Mouse (Mus musculus) forebrain, embryonic 12.5 days (tissue): ENCODE measurements around the gene Itgb6. TPM values are rescaled to one million over a fixed set of nuclear protein-coding genes. Genes with fewer than 3 reads are reported as not detected.

Source experiments
- ATAC-seq: fragments of 200-750 bp; cut with Nextera tagmentation; 2 replicates; pipeline ENCODE4 v1.8.0; 2017; ENCODE audit warnings: moderate TSS enrichment; ENCODE audit not compliant: low FRiP score
- H3K27ac ChIP-seq: fragments of 300-500 bp; sonication (generic); 2 replicates; pipeline ENCODE4 v1.5.1; 2016; ENCODE audit warnings: mild to moderate bottlenecking
- H3K27me3 ChIP-seq: fragments of 300-500 bp; sonication (generic); 2 replicates; pipeline ENCODE4 v1.6.1; 2016; ENCODE audit warnings: mild to moderate bottlenecking
- H3K36me3 ChIP-seq: fragments of 300-500 bp; sonication (generic); replicated peaks from 2 replicates; pipeline ENCODE4 v1.6.1; 2016; ENCODE audit warnings: mild to moderate bottlenecking
- H3K4me1 ChIP-seq: fragments of 300-500 bp; sonication (generic); 2 replicates; pipeline ENCODE4 v1.6.1; 2016
- H3K4me2 ChIP-seq: fragments of 300-500 bp; sonication (generic); 2 replicates; pipeline ENCODE4 v1.6.1; 2016; ENCODE audit warnings: mild to moderate bottlenecking, moderate library complexity
- H3K4me3 ChIP-seq: fragments of 300-500 bp; sonication (generic); replicated peaks from 2 replicates; pipeline ENCODE4 v1.5.1; 2016; ENCODE audit warnings: mild to moderate bottlenecking
- H3K9ac ChIP-seq: fragments of 300-500 bp; sonication (generic); 2 replicates; pipeline ENCODE4 v1.6.1; 2016; ENCODE audit warnings: mild to moderate bottlenecking
- H3K9me3 ChIP-seq: fragments of 300-500 bp; sonication (generic); 2 replicates; pipeline ENCODE4 v1.6.1; 2016
- WGBS: fragments of 180-500 bp; shearing (Covaris S2); methylation state at CpG from one replicate; pipeline ENCODE4 v1.1.7; 2016; 5-methylcytosine and 5-hydroxymethylcytosine counted together
- polyA plus RNA-seq: library from polyadenylated mRNA; unstranded; fragments of >200 nt; fragmentation: Nextera tagmentation; extraction: Ambion mirVana; gene quantifications from 2 replicates; pipeline ENCODE4 v1.2.1, GENCODE M21; 2016

Itgb6 gene
- polyA plus RNA-seq, 1 experiment from 2014 or later, result 0.20 TPM

DNA sequence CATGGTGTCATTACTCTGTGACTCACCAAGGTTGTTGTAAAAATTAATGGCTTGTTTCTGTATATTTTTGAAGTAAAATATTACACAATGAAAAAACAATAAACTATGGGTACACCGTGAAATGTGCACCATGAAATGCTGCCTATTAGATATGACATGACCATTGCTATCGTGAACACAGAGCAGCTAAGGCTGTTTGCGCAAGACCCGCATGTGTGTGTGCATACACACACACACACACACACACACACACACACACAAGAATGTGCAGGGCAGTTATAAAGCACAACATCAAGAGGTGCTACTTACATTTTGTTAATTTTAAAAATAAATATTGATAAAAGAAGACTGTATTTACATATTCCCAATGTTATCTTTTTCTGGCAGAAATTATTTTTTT lies 62.5 kb downstream of the Itgb6 start:
- H3K4me2 ChIP-seq, result no peak overlapping the region
- no peak overlapping the region for H3K9ac ChIP-seq
- no peaks in the 10 kb centered on the region for H3K4me1 ChIP-seq
- ATAC-seq, result no peak
- no peak overlapping the region for H3K4me3 ChIP-seq
- H3K36me3 ChIP-seq, result no peaks in the 10 kb centered on the region
- no peak overlapping the region for H3K27ac ChIP-seq
- 95% methylated on average over 4 of the region's 4 CpGs for WGBS
- no peaks in the 10 kb centered on the region for H3K27me3 ChIP-seq
- no peaks in the 10 kb centered on the region for H3K9me3 ChIP-seq

- Histone ChIP-seq H3K4me3 (no peak overlapping the region), H3K27me3 (no peaks in the 10 kb centered on the region), H3K9ac (no peak overlapping the region), H3K4me1 (no peaks in the 10 kb centered on the region), H3K36me3 (no peaks in the 10 kb centered on the region), H3K4me2 (no peak overlapping the region), H3K9me3 (no peaks in the 10 kb centered on the region), H3K27ac (no peak overlapping the region)
- no peak for ATAC-seq
- 86% methylated on average over 3 of the region's 3 CpGs for WGBS
These were observed 63.5 kb downstream of the Itgb6 start for GRCm38 (mm10) chr2:60658992-60659391.

GRCm38 (mm10) chr2:60654828-60655227 lies 67.6 kb downstream of the Itgb6 start:
- WGBS, result 79% methylated on average over 4 of the region's 4 CpGs

DNA sequence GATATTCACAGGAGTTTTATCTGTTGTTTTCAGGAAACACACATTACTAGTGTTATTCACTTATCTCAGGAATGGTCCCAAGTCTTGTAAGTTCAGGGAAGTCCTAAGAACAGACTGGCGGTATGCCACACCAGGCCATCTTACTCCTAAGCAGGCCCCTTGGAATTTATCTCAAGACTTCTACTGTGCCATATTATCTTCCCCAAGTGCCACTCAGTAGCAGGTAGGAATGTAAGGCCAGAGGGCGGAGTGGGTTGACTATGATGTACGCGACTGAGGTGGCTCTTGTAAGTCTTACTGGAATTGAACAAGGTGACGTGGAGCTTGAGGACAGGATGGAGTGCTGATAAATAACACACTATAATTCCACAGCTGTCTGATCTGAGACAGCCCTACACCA lies 72.3 kb downstream of the Itgb6 start:
- no peak overlapping the region for H3K4me3 ChIP-seq
- H3K27ac ChIP-seq, result no peak overlapping the region
- 0 out of 2 replicates have a peak, but pooled peaks cover 4% of the 10 kb centered on the region for H3K27me3 ChIP-seq
- 0 out of 2 replicates have a peak, but pooled peaks cover 3% of the 10 kb centered on the region for H3K4me1 ChIP-seq
- 96% methylated on average over 5 of the region's 5 CpGs for WGBS
- no peaks in the 10 kb centered on the region for H3K9me3 ChIP-seq
- no peak overlapping the region for H3K9ac ChIP-seq
- no peak overlapping the region for H3K4me2 ChIP-seq
- no peak for ATAC-seq
- no peaks in the 10 kb centered on the region for H3K36me3 ChIP-seq

More at GRCm38 (mm10) chr2:60654828-60655227, 67.6 kb downstream of the Itgb6 start:
- H3K4me3 ChIP-seq, result no peak overlapping the region
- no peaks in the 10 kb centered on the region for H3K27me3 ChIP-seq
- no peaks in the 10 kb centered on the region for H3K9me3 ChIP-seq
- no peak overlapping the region for H3K27ac ChIP-seq
- no peak overlapping the region for H3K9ac ChIP-seq
- H3K4me2 ChIP-seq, result no peak overlapping the region
- no peaks in the 10 kb centered on the region for H3K36me3 ChIP-seq
- no peaks in the 10 kb centered on the region for H3K4me1 ChIP-seq
- no peak for ATAC-seq

- H3K4me2 ChIP-seq, result no peak overlapping the region
- H3K4me3 ChIP-seq, result no peak overlapping the region
- WGBS, result 52% methylated on average over 5 of the region's 5 CpGs
- H3K9ac ChIP-seq, result no peak overlapping the region
- ATAC-seq, result 0 out of 2 replicates have a peak, but pooled peaks have one; percentile 23
- 0 out of 2 replicates have a peak, but pooled peaks cover 3% of the 10 kb centered on the region for H3K4me1 ChIP-seq
- no peak overlapping the region for H3K27ac ChIP-seq
- H3K27me3 ChIP-seq, result 0 out of 2 replicates have a peak, but pooled peaks cover 4% of the 10 kb centered on the region
- H3K36me3 ChIP-seq, result no peaks in the 10 kb centered on the region
- no peaks in the 10 kb centered on the region for H3K9me3 ChIP-seq
These were observed 74.8 kb downstream of the Itgb6 start for GRCm38 (mm10) chr2:60647650-60648049.

GRCm38 (mm10) chr2:60646583-60646982 lies 75.9 kb downstream of the Itgb6 start:
- no peaks in the 10 kb centered on the region for H3K9me3 ChIP-seq
- WGBS, result 82% methylated on average over 6 of the region's 6 CpGs
- ATAC-seq, result no peak
- 0 out of 2 replicates have a peak, but pooled peaks cover 3% of the 10 kb centered on the region for H3K4me1 ChIP-seq
- peaks cover 4% of the 10 kb centered on the region; the same call in 1 of the 2 replicates for H3K27me3 ChIP-seq
- H3K9ac ChIP-seq, result no peak overlapping the region
- H3K36me3 ChIP-seq, result no peaks in the 10 kb centered on the region
- no peak overlapping the region for H3K4me3 ChIP-seq
- no peak overlapping the region for H3K27ac ChIP-seq
- no peak overlapping the region for H3K4me2 ChIP-seq

DNA sequence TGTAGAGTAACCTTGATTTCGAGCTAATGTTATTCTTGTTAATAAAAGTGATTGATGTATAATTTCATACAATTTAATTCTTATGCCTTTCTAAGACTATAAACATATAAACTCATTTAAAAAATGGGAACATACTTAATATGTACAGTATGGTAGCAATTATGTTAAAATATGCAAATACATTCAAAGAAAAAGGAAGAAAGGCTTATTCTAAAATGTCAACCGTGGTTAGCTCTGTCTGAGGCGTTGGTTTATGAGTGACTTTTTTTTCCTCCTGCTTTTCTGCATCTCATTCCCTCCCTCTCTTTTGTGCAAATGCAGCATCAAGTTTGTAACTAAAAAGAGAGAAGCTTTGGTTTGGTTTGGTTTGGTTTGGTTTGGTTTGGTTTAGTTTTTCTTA lies 79.0 kb downstream of the Itgb6 start:
- H3K36me3 ChIP-seq, result no peaks in the 10 kb centered on the region
- no peak overlapping the region for H3K4me2 ChIP-seq
- peaks cover 29% of the 10 kb centered on the region for H3K27me3 ChIP-seq
- H3K4me3 ChIP-seq, result no peak overlapping the region
- H3K9me3 ChIP-seq, result no peaks in the 10 kb centered on the region
- H3K9ac ChIP-seq, result no peak overlapping the region
- ATAC-seq, result no peak
- H3K27ac ChIP-seq, result no peak overlapping the region
- H3K4me1 ChIP-seq, result 0 out of 2 replicates have a peak, but pooled peaks cover 3% of the 10 kb centered on the region
- 64% methylated on average over 3 of the region's 3 CpGs for WGBS

GRCm38 (mm10) chr2:60642606-60643005 lies 79.8 kb downstream of the Itgb6 start:
- Histone ChIP-seq H3K4me1 (peaks cover 4% of the 10 kb centered on the region; the same call in 1 of the 2 replicates), H3K4me3 (no peak overlapping the region), H3K27ac (no peak overlapping the region), H3K27me3 (peaks cover 32% of the 10 kb centered on the region), H3K9me3 (no peaks in the 10 kb centered on the region), H3K36me3 (no peaks in the 10 kb centered on the region), H3K9ac (no peak overlapping the region), H3K4me2 (no peak overlapping the region)
- ATAC-seq, result no peak
- WGBS, result 94% methylated on average over 7 of the region's 7 CpGs

- H3K4me3 ChIP-seq, result no peak overlapping the region
- no peak overlapping the region for H3K4me2 ChIP-seq
- no peak overlapping the region for H3K9ac ChIP-seq
- H3K4me1 ChIP-seq, result peaks cover 21% of the 10 kb centered on the region
- no peak overlapping the region for H3K27ac ChIP-seq
- 60% methylated on average over 7 of the region's 7 CpGs for WGBS
- no peaks in the 10 kb centered on the region for H3K36me3 ChIP-seq
- H3K9me3 ChIP-seq, result no peaks in the 10 kb centered on the region
- H3K27me3 ChIP-seq, result peaks cover 36% of the 10 kb centered on the region
- no peak for ATAC-seq
These were observed 82.1 kb downstream of the Itgb6 start for GRCm38 (mm10) chr2:60640342-60640672.

DNA sequence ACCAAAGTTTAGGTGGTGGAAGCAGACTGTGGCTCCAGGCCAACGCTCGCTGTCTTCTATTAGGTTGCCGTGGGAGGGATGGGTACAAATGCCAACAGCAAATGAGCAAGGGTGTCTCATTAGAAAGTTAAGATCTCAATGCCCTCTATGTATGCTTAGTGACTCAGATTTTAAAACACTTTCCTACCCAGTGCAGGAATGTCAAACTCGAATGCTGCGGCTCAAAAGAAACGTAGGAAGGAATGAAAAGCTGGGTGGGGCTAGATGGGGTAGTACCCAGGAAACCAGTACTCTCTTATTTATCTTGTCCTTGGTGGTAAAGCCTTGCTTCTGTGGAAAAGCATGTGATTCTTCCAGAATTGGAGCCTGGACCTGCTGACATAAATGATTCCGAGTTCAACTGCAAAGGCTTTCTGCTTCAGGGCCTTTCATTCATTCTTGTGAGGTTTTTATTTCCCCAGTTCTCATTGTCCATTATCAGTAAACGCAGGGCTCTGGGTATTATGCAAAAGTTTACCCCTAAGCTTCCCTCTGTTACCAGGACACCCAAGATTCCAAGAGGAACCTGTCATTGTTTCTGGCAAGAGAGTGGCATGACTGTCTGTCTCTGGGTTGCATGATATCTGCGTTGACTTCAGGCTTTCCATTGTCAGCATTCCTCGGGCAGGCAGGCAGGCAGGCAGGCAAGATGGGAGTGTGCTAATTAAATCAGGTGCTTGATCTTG lies 82.7 kb downstream of the Itgb6 start:
- H3K36me3 ChIP-seq, result no peaks in the 10 kb centered on the region
- no peak overlapping the region for H3K4me3 ChIP-seq
- H3K9me3 ChIP-seq, result no peaks in the 10 kb centered on the region
- 67% methylated on average over 10 of the region's 10 CpGs for WGBS
- H3K4me2 ChIP-seq, result no peak overlapping the region
- no peak for ATAC-seq
- H3K4me1 ChIP-seq, result peaks cover 21% of the 10 kb centered on the region
- no peak overlapping the region for H3K9ac ChIP-seq
- peaks cover 41% of the 10 kb centered on the region for H3K27me3 ChIP-seq
- no peak overlapping the region for H3K27ac ChIP-seq

- H3K4me1 ChIP-seq, result peaks cover 21% of the 10 kb centered on the region
- no peaks in the 10 kb centered on the region for H3K9me3 ChIP-seq
- no peak overlapping the region for H3K9ac ChIP-seq
- 22% methylated on average over 20 of the region's 20 CpGs for WGBS
- no peak overlapping the region for H3K4me3 ChIP-seq
- peaks cover 50% of the 10 kb centered on the region for H3K27me3 ChIP-seq
- H3K36me3 ChIP-seq, result no peaks in the 10 kb centered on the region
- ATAC-seq, result peak; percentile 77; the same call in 1 of the 2 replicates
- H3K4me2 ChIP-seq, result peak overlapping the region; percentile 31
- H3K27ac ChIP-seq, result peak overlapping the region; percentile 42; the same call in 1 of the 2 replicates
These were observed 85.3 kb downstream of the Itgb6 start for GRCm38 (mm10) chr2:60636910-60637761.

GRCm38 (mm10) chr2:60636481-60636880 lies 86.0 kb downstream of the Itgb6 start:
- Histone ChIP-seq H3K9ac (no peak overlapping the region), H3K4me1 (peaks cover 21% of the 10 kb centered on the region), H3K27me3 (peaks cover 50% of the 10 kb centered on the region), H3K4me3 (no peak overlapping the region), H3K36me3 (no peaks in the 10 kb centered on the region), H3K4me2 (peak overlapping the region; percentile 31), H3K27ac (no peak overlapping the region; the same call in 1 of the 2 replicates), H3K9me3 (no peaks in the 10 kb centered on the region)
- peak; percentile 83; the same call in 1 of the 2 replicates for ATAC-seq
- 30% methylated on average over 3 of the region's 3 CpGs for WGBS
